23 mouse cellular contexts compared by ENCODE assay signal in genomic region chr2:9386566-9386965, GRCm38 (mm10).
A peak's percentile ranks its signal among the peaks of the same experiment; 100 is the strongest.
DNase-seq lines count a peak whose midpoint lies in the region; ATAC-seq and TF ChIP-seq lines count a peak whose summit lies in the region.
"Had no signal": no experiment of that assay in that cellular context is flagged by ENCODE, and none has a peak within 500 bp of the region (broad histone marks: within the 10 kb centered on the region; RNA-seq: fewer than 3 reads in every experiment).

No protein-coding gene starts in this region.

- 26% methylated on average over 2 of the region's 2 CpGs for WGBS in forebrain, embryonic 15.5 days
- WGBS in forebrain, embryonic 12.5 days: 47% methylated on average over 2 of the region's 2 CpGs
- 61% methylated on average over 2 of the region's 2 CpGs for WGBS in midbrain, postnatal 0 days
- WGBS in midbrain, embryonic 11.5 days: 75% methylated on average over 2 of the region's 2 CpGs

- no peak overlapping the region for H3K9ac ChIP-seq in forebrain, embryonic 15.5 days (replicated peaks)
- no peak overlapping the region for H3K9ac ChIP-seq in forebrain, embryonic 12.5 days
- H3K9ac ChIP-seq in midbrain, postnatal 0 days (replicated peaks; ENCODE audit: low read length, poor library complexity, severe bottlenecking): no peak overlapping the region
- no peak overlapping the region for H3K9ac ChIP-seq in midbrain, embryonic 11.5 days (ENCODE audit: low read length)
- H3K9ac ChIP-seq: embryonic facial prominence, embryonic 13.5 days; hindbrain, embryonic 12.5 days had no signal

- ATAC-seq in forebrain, embryonic 15.5 days (replicated peaks): peak; percentile 82
- ATAC-seq in forebrain, embryonic 12.5 days (ENCODE audit: low FRiP score): no peak
- ATAC-seq in midbrain, postnatal 0 days (ENCODE audit: low FRiP score): no peak
- no peak for ATAC-seq in midbrain, embryonic 11.5 days (ENCODE audit: low FRiP score)
- ATAC-seq: CD4-positive, CD25-positive, alpha-beta regulatory T cell, adult 4 months; inflammation-experienced regulatory T-cells, adult 6 months; intestine, postnatal 0 days had no signal

- no peak overlapping the region for H3K4me3 ChIP-seq in forebrain, embryonic 15.5 days
- H3K4me3 ChIP-seq in forebrain, embryonic 12.5 days (replicated peaks): no peak overlapping the region
- H3K4me3 ChIP-seq in midbrain, postnatal 0 days (ENCODE audit: low read depth, low read length): no peak overlapping the region
- H3K4me3 ChIP-seq in midbrain, embryonic 11.5 days (ENCODE audit: low read depth, low read length): no peak overlapping the region
- H3K4me3 ChIP-seq: embryonic facial prominence, embryonic 13.5 days; heart, embryonic 10.5 days; hindbrain, embryonic 12.5 days had no signal

- no peak for TF ChIP-seq CTCF in midbrain, postnatal 0 days (IDR thresholded peaks at IDR 0.05)

- H3K4me2 ChIP-seq in forebrain, embryonic 15.5 days (replicated peaks): no peak overlapping the region
- H3K4me2 ChIP-seq in forebrain, embryonic 12.5 days: no peak overlapping the region
- no peak overlapping the region for H3K4me2 ChIP-seq in midbrain, postnatal 0 days (ENCODE audit: low read depth, low read length, poor library complexity, severe bottlenecking)
- H3K4me2 ChIP-seq in midbrain, embryonic 11.5 days: no peak overlapping the region
- H3K4me2 ChIP-seq: embryonic facial prominence, embryonic 13.5 days; hindbrain, embryonic 12.5 days had no signal

- H3K36me3 ChIP-seq in forebrain, embryonic 15.5 days: no peaks in the 10 kb centered on the region
- H3K36me3 ChIP-seq in forebrain, embryonic 12.5 days (replicated peaks): no peaks in the 10 kb centered on the region
- no peaks in the 10 kb centered on the region for H3K36me3 ChIP-seq in midbrain, postnatal 0 days (ENCODE audit: insufficient read depth, low read length)
- H3K36me3 ChIP-seq in midbrain, embryonic 11.5 days (ENCODE audit: control insufficient read depth, insufficient read depth, low read length): no peaks in the 10 kb centered on the region
- H3K36me3 ChIP-seq: embryonic facial prominence, embryonic 13.5 days; G1E; heart, embryonic 10.5 days; hindbrain, embryonic 12.5 days had no signal

- H3K27me3 ChIP-seq in forebrain, embryonic 15.5 days: no peaks in the 10 kb centered on the region
- no peaks in the 10 kb centered on the region for H3K27me3 ChIP-seq in forebrain, embryonic 12.5 days
- H3K27me3 ChIP-seq in midbrain, postnatal 0 days (ENCODE audit: insufficient read depth, low read length): no peaks in the 10 kb centered on the region
- H3K27me3 ChIP-seq in midbrain, embryonic 11.5 days (ENCODE audit: control insufficient read depth, insufficient read depth, low read length): no peaks in the 10 kb centered on the region
- H3K27me3 ChIP-seq: embryonic facial prominence, embryonic 13.5 days; hindbrain, embryonic 12.5 days had no signal

- no peak overlapping the region for H3K27ac ChIP-seq in forebrain, embryonic 15.5 days (replicated peaks)
- H3K27ac ChIP-seq in forebrain, embryonic 12.5 days: no peak overlapping the region
- no peak overlapping the region for H3K27ac ChIP-seq in midbrain, postnatal 0 days (ENCODE audit: low read depth, low read length)
- no peak overlapping the region for H3K27ac ChIP-seq in midbrain, embryonic 11.5 days (ENCODE audit: low read depth, low read length)
- H3K27ac ChIP-seq: embryonic facial prominence, embryonic 13.5 days; heart, embryonic 10.5 days; hindbrain, embryonic 12.5 days had no signal

- DNase-seq in cerebellum, postnatal 10 days: peak; percentile 23 to 47
- no peak for DNase-seq in cerebellum, adult 11 months
- peak; percentile 10 for DNase-seq in midbrain, postnatal 0 days (ENCODE audit: low spot score)
- DNase-seq in midbrain, embryonic 11.5 days (ENCODE audit: low spot score, missing footprints): no peak
- DNase-seq in right cerebral cortex, postnatal 25 days: no peak
- DNase-seq: adrenal gland, postnatal 10 days; B cell, adult 2 months; cerebellum, adult 8-10 months; cerebellum, postnatal 36 days; gastrocnemius, postnatal 10 days; heart, adult 18-20 months; heart, postnatal 10 days; heart, postnatal 4 days; kidney, adult 8-10 months had no signal

- H3K4me1 ChIP-seq in forebrain, embryonic 15.5 days: 0 out of 2 replicates have a peak, but pooled peaks cover 4% of the 10 kb centered on the region
- 0 out of 2 replicates have a peak, but pooled peaks cover 4% of the 10 kb centered on the region for H3K4me1 ChIP-seq in forebrain, embryonic 12.5 days
- no peaks in the 10 kb centered on the region for H3K4me1 ChIP-seq in midbrain, postnatal 0 days (ENCODE audit: insufficient read depth, low read length)
- H3K4me1 ChIP-seq in midbrain, embryonic 11.5 days (ENCODE audit: control insufficient read depth, insufficient read depth, low read length): no peaks in the 10 kb centered on the region
- H3K4me1 ChIP-seq: embryonic facial prominence, embryonic 13.5 days; heart, embryonic 10.5 days; hindbrain, embryonic 12.5 days had no signal

- H3K9me3 ChIP-seq in forebrain, embryonic 15.5 days: no peaks in the 10 kb centered on the region
- no peaks in the 10 kb centered on the region for H3K9me3 ChIP-seq in forebrain, embryonic 12.5 days
- no peaks in the 10 kb centered on the region for H3K9me3 ChIP-seq in midbrain, postnatal 0 days (ENCODE audit: low read length)
- H3K9me3 ChIP-seq in midbrain, embryonic 11.5 days (ENCODE audit: control insufficient read depth, low read length): no peaks in the 10 kb centered on the region
- H3K9me3 ChIP-seq: embryonic facial prominence, embryonic 13.5 days; G1E; heart, embryonic 10.5 days; hindbrain, embryonic 12.5 days had no signal

Comparison
In these comparisons a context has a peak if more than half of its experiments do, and no peak if none do; other contexts are left out.
1. DNase-seq: peak in cerebellum, postnatal 10 days (2 of 2) and midbrain, postnatal 0 days (single experiment); none in cerebellum, adult 11 months (single experiment), midbrain, embryonic 11.5 days (single experiment) and right cerebral cortex, postnatal 25 days (single experiment).